Mouse (Mus musculus) kidney, embryonic 14.5 days (tissue): ENCODE measurements around the gene Ppp1r15a. TPM values are rescaled to one million over a fixed set of nuclear protein-coding genes. Genes with fewer than 3 reads are reported as not detected.
A peak's percentile ranks its signal among the peaks of the same experiment; 100 is the strongest.

ENCODE experiments used
- ATAC-seq: fragments of 200-750 bp; cut with Nextera tagmentation; 2 replicates; pipeline ENCODE4 v1.8.0; 2017; ENCODE audit warnings: moderate number of reproducible peaks, mild to moderate bottlenecking, moderate TSS enrichment, moderate library complexity; ENCODE audit not compliant: low FRiP score, low TSS enrichment
- H3K27ac ChIP-seq: fragments of 300-500 bp; sonication (generic); 2 replicates; pipeline ENCODE4 v1.5.1; 2014; ENCODE audit warnings: low read depth, mild to moderate bottlenecking, low read length, moderate library complexity, mixed read lengths
- H3K27me3 ChIP-seq: fragments of 300-500 bp; sonication (generic); 2 replicates; pipeline ENCODE4 v1.6.1; 2014; ENCODE audit warnings: mild to moderate bottlenecking, low read length; ENCODE audit not compliant: control insufficient read depth, insufficient read depth
- H3K36me3 ChIP-seq: fragments of 300-500 bp; sonication (generic); 2 replicates; pipeline ENCODE4 v1.6.1; 2014; ENCODE audit warnings: low read length, mixed read lengths; ENCODE audit not compliant: control insufficient read depth, insufficient read depth
- H3K4me1 ChIP-seq: fragments of 300-500 bp; sonication (generic); 2 replicates; pipeline ENCODE4 v1.6.1; 2014; ENCODE audit warnings: low read length, mixed read lengths; ENCODE audit not compliant: control insufficient read depth, insufficient read depth
- H3K4me2 ChIP-seq: fragments of 300-500 bp; sonication (generic); replicated peaks from 2 replicates; pipeline ENCODE4 v1.6.1; 2014; ENCODE audit warnings: low read depth, mild to moderate bottlenecking, low read length
- H3K4me3 ChIP-seq: fragments of 300-500 bp; sonication (generic); 2 replicates; pipeline ENCODE4 v1.5.1; 2014; ENCODE audit warnings: mild to moderate bottlenecking, low read length
- H3K9ac ChIP-seq: fragments of 300-500 bp; sonication (generic); 2 replicates; pipeline ENCODE4 v1.6.1; 2014; ENCODE audit warnings: low read depth, mild to moderate bottlenecking, low read length, moderate library complexity
- H3K9me3 ChIP-seq: fragments of 300-500 bp; sonication (generic); 2 replicates; pipeline ENCODE4 v1.6.1; 2016; ENCODE audit warnings: low read length; ENCODE audit not compliant: control insufficient read depth
- WGBS: fragments of 180-500 bp; shearing (Covaris S2); extraction: QIAGEN DNeasy Blood & Tissue Kit; methylation state at CpG from one replicate; pipeline ENCODE4 v1.1.7; 2014; 5-methylcytosine and 5-hydroxymethylcytosine counted together
- polyA plus RNA-seq: library from polyadenylated mRNA; unstranded; fragments of >200 nt; fragmentation: Nextera tagmentation; extraction: Ambion mirVana; gene quantifications from 2 replicates; pipeline ENCODE4 v1.2.1, GENCODE M21; 2014

The Ppp1r15a gene
- polyA plus RNA-seq, 1 experiment from 2014 or later = 15.7 TPM

DNA sequence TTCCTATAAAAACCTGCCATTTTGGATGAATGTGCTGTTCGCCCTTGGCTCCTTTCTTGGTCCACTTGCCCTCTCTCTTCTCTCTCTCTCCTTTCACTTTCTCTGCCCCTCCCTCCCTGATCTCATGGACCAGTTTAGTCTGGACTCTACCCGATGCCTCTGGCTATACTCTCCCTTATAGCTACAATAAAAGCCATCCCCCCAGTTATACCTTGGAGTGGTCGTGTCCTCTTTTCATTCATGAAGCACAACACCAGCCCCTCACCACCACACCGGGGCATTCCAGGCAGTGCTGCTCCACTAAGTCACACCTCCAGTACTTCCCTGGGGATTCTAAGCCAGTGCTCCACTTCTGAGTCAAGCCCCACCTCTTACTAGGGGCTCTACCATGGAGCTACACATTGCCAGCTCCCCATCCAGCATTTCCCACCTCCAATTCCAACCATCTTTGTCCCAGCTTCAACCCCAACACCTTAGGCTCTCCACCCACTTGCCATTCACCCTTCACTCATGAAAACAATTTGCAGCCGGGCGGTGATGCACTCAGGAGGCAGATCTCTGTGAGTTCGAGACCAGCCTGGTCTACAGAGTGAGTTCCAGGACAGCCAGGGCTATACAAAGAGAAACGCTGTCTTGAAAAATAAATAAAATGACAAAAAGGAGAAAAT lies 41.2 kb upstream of the Ppp1r15a start:
- H3K27ac ChIP-seq = peak overlapping the region; percentile 86
- no peak for ATAC-seq
- peak overlapping the region; percentile 58; the same call in 1 of the 2 replicates for H3K4me2 ChIP-seq
- H3K27me3 ChIP-seq = no peaks in the 10 kb centered on the region
- WGBS = 68% methylated on average over 8 of the region's 8 CpGs
- H3K9ac ChIP-seq = no peak overlapping the region
- H3K4me1 ChIP-seq = peaks cover 26% of the 10 kb centered on the region
- H3K9me3 ChIP-seq = no peaks in the 10 kb centered on the region
- H3K4me3 ChIP-seq = no peak overlapping the region
- H3K36me3 ChIP-seq = no peaks in the 10 kb centered on the region

DNA sequence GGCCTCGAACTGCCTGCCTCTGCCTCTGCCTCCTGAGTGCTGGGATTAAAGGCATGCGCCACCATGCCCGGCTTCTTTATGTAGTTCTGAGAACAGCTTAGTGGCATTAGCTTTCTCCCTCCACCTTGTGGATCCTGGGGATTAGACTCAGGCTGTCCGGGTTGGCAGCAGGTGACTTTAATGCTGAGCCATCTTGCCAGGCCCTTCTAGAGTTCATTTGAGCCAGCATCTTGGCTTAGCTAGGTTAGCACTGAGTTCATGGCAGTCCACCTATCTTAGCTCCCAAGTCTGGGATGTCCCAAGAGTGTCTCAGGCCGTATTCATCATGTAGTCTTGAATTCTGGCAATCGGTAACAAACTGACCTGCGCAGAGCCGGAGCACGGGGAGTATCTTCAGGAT lies 39.4 kb upstream of the Ppp1r15a start:
- no peak overlapping the region for H3K4me3 ChIP-seq
- no peak overlapping the region for H3K4me2 ChIP-seq
- no peaks in the 10 kb centered on the region for H3K9me3 ChIP-seq
- 95% methylated on average over 9 of the region's 9 CpGs for WGBS
- no peak overlapping the region for H3K27ac ChIP-seq
- no peak overlapping the region for H3K9ac ChIP-seq
- H3K27me3 ChIP-seq = no peaks in the 10 kb centered on the region
- no peaks in the 10 kb centered on the region for H3K36me3 ChIP-seq
- no peak for ATAC-seq
- peaks cover 18% of the 10 kb centered on the region for H3K4me1 ChIP-seq

DNA sequence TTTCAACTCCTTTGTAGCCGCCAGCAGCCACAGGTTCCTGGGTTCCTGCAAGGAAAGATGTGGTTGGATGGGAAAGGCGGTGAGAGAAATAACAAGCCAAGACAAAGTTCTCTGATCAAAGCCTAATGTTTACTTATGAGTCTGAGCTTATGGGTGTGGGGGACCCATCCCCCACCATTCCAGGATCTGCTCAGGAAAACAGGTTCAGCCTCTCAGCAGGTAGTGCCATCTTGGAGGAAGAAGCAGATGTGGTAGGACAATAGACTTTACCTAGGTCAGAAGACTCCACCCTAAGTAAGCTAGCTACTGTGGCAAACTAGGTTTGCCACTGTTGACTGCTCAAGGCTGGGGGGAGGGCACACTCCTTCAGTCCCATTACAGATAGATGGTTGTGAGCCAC lies 38.7 kb upstream of the Ppp1r15a start:
- Histone ChIP-seq H3K27me3 (no peaks in the 10 kb centered on the region), H3K4me3 (no peak overlapping the region), H3K4me2 (no peak overlapping the region), H3K4me1 (peaks cover 17% of the 10 kb centered on the region), H3K9me3 (no peaks in the 10 kb centered on the region), H3K27ac (no peak overlapping the region), H3K36me3 (no peaks in the 10 kb centered on the region), H3K9ac (no peak overlapping the region)
- 79% methylated on average over 2 of the region's 2 CpGs for WGBS
- ATAC-seq = no peak

DNA sequence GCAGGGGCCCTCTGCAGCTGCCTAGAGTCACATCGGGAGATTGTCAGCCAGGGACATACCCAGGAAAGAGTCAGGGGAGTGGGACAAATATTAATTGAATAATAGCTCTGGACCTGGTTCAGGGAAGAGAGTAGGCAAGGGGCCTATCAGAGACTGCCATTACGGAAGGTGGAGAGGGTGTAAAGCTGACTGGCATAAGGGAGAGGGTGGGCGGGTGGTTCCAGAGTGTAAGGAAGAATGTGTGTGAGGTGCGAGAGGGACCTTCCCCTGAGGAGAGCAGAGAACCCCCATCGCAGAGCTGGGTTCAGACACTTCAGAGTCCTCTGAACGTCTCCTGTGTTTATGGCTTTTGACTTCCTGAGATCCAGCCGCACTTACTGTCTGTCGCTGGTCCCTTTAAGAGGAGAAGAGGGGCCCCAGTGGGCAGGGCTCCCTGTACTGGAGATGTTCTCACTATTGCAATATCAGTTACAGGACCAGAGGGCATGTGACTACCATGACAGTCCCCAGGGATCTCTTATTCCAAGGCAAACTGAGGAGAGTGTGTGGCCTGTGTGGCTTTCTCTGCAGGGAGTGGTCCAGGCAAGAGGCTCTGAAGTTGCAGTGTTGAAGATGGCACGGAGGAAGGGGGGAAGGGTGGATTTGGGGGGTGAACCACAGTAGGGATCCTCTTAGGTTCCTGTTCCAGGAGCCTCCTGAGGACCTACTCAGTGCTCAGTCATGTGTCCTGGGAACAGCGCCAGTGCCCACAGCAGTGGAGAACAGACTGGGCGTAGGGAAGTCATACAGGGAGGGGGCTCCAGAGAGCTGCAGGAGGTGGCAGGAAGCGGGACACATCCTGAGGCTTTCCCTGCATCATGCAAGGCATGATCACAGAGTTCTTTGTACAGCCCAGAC lies 35.8 kb upstream of the Ppp1r15a start:
- H3K4me2 ChIP-seq = peak overlapping the region; percentile 15; the same call in 1 of the 2 replicates
- no peak overlapping the region for H3K4me3 ChIP-seq
- peak overlapping the region; percentile 61; the same call in 1 of the 2 replicates for H3K27ac ChIP-seq
- peaks cover 10% of the 10 kb centered on the region for H3K4me1 ChIP-seq
- WGBS = 26% methylated on average over 12 of the region's 12 CpGs
- H3K27me3 ChIP-seq = no peaks in the 10 kb centered on the region
- H3K9ac ChIP-seq = peak overlapping the region; percentile 25
- H3K9me3 ChIP-seq = no peaks in the 10 kb centered on the region
- ATAC-seq = peak; percentile 80
- no peaks in the 10 kb centered on the region for H3K36me3 ChIP-seq

DNA sequence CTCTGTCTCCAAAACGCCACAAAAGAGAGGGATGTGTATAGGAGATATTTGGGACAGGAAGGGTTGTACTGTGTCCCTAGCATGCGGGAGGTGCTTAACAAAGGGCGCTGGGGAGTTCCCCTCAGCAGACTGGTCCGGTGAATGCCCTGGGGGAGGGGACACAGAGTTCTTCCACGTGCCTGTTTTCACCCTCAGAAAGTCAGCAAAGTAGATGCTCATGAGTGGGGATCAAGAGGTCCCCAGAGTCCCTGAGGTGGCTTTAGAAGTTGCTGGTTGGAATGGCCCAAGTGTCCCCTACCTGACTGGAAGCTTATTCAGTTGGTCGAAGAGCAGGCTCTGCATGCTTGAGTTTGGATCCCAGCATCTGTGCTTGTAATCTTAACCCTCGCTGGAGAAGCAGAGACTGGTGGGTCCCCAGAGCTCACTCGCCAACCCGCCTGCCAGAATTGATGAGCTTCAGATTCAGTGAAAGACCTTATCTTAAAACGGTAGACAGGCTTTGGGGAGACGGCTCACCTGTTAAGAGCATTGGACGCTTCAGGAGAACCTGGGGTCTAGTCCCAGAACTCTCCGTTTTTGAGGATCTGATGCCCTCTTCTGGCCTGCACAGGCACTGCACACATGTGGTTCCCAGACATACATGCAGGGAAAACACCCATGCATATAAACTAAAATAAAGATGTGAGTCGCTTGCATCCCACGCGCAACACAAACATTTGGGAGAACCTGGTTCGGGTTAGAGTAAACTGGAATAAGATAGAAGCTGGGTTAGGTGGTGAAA lies 35.0 kb upstream of the Ppp1r15a start:
- Histone ChIP-seq H3K9ac (peak overlapping the region; percentile 25; the same call in 1 of the 2 replicates), H3K4me3 (no peak overlapping the region), H3K9me3 (no peaks in the 10 kb centered on the region), H3K27me3 (no peaks in the 10 kb centered on the region), H3K27ac (peak overlapping the region; percentile 61; the same call in 1 of the 2 replicates), H3K4me1 (peaks cover 12% of the 10 kb centered on the region), H3K4me2 (peak overlapping the region; percentile 15; the same call in 1 of the 2 replicates), H3K36me3 (no peaks in the 10 kb centered on the region)
- ATAC-seq = peak; percentile 52
- WGBS = 22% methylated on average over 17 of the region's 17 CpGs

DNA sequence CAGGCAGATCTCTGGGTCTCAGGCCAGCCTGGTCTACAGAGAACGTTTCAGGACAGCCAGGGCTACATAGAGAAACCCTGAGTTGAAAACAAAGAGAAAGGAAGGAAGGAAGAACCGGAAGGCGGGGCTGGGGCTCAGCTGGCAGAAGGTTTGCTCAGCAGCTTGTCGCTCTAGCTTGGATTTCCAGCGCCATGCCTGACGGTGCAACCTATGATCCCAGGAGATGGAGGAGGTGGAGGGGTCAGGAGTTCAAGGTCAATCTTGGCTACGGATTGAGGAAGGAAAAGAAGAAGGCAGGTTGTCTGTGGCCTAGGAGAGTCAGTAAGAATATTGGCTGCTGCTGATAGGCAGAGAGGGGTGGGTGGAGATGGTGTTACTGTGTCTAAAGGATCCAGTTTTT lies 34.2 kb upstream of the Ppp1r15a start:
- Histone ChIP-seq H3K4me1 (peaks cover 13% of the 10 kb centered on the region), H3K9me3 (no peaks in the 10 kb centered on the region), H3K27me3 (no peaks in the 10 kb centered on the region), H3K36me3 (no peaks in the 10 kb centered on the region), H3K4me2 (no peak overlapping the region), H3K9ac (no peak overlapping the region), H3K27ac (no peak overlapping the region), H3K4me3 (no peak overlapping the region)
- no peak for ATAC-seq
- 76% methylated on average over 7 of the region's 7 CpGs for WGBS

DNA sequence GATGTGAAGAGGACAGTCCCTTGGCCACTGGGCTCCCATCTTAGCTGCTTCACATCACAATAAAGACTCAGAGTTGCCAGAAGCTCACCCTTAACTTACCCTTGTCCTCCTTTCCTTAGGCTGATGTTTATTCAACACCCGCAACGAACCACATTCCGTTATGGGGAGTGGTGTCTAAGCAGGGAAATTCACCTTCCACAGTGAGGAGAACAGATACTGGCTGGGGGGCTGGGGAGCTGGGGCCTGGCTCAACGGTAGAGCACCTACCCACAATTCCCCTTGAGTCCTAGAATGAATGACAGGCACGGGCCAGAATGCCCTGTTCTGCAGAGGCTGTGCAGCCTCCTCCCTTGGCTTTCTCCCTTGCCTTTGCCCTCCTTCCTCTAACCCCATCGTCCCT lies 32.8 kb upstream of the Ppp1r15a start:
- no peak for ATAC-seq

DNA sequence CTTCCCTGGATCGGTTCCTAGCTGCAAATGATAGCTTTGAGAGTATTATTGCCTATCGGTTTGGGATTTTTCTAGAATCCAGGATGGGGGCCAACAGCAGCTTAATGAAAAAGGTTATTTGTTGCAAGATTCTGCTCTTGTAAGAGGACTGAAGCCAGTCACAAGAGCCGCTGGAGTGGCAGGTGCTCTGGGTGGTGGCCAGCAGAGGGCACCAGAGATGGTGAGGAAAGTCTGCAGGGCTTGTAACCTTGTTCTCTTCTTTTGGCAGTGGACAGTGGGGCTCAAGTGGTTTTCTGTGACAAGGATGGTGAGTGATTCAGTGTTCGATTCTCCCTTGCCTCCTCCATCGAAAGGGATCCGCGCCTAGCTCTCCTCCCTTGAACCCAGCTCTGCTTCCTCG lies 29.7 kb upstream of the Ppp1r15a start:
- H3K4me3 ChIP-seq = no peak overlapping the region

More for the DNA sequence above, 32.8 kb upstream of the Ppp1r15a start:
- no peaks in the 10 kb centered on the region for H3K27me3 ChIP-seq
- H3K4me1 ChIP-seq = peaks cover 18% of the 10 kb centered on the region
- H3K27ac ChIP-seq = no peak overlapping the region
- H3K4me3 ChIP-seq = no peak overlapping the region
- H3K4me2 ChIP-seq = no peak overlapping the region
- H3K36me3 ChIP-seq = no peaks in the 10 kb centered on the region
- 50% methylated on average over 6 of the region's 6 CpGs for WGBS
- no peaks in the 10 kb centered on the region for H3K9me3 ChIP-seq
- no peak overlapping the region for H3K9ac ChIP-seq

More for the DNA sequence above, 29.7 kb upstream of the Ppp1r15a start:
- Histone ChIP-seq H3K4me2 (no peak overlapping the region), H3K27me3 (no peaks in the 10 kb centered on the region), H3K9me3 (no peaks in the 10 kb centered on the region), H3K4me1 (peaks cover 8% of the 10 kb centered on the region), H3K9ac (no peak overlapping the region), H3K27ac (peak overlapping the region; percentile 37; the same call in 1 of the 2 replicates), H3K36me3 (no peaks in the 10 kb centered on the region)
- WGBS = 31% methylated on average over 8 of the region's 8 CpGs
- ATAC-seq = no peak
